Mouse (Mus musculus): ENCODE results near the gene Rad51b.

Rad51b gene

DNA sequence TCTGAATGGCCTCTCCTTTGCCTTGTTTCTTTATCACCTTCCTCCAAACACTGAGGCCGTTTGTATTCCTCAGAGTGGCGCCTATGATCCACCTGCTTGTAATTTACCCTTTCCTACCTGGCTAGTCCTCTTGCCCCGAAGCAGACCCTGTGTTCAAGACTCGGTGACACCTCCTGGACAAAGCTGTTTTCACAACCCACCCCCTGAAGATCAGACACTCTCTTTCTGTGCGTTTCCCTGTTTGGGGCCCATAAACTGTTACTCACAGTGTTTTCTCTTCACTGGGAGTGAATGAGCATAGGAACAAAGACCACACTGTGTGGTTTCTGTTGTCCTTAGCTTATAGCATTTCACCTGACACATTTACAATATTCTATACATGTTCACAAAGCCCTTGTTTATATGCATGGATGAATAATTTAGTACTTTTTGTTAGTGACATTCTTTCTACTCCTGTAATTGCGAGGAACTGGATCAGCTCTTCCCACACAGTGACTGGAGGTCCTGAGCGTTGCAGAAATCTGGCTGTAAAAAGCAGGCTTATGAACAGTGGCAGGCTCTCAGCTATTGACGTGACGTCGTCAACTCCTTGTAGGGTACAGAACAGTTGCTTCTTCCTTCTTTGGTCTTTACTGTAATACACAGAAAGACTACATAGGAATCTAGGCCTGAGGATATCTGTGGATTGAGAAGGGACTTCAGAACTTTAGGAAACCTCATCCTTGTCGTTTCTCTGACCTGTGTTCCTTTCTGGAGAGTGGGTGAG lies 408.6 kb downstream of the Rad51b start:
- DNase-seq: no peak

- no peak for DNase-seq
Measured at GRCm38 (mm10) chr12:79707565-79708422, 410.7 kb downstream of the Rad51b start.

- no peak for DNase-seq
Measured at GRCm38 (mm10) chr12:79708423-79708733, 411.3 kb downstream of the Rad51b start.

DNA sequence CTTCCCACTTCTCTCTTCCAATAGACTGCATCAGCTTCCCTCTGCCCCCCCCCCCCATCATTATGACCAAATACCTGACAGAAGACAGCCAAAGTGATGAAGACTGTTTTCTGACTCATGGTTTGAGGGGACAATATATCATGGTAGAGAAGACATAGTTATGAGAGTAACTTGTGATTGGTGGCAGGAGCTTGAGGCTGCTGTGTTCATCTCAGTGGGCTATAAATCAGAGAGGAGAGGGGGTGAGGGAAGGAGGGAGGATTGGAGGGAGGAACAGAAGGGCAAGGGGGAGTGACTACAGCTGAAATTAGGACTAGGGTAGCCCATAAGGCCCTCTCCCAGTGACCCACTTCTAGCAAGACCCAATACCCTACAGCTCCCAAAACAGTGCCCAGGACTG lies 416.2 kb downstream of the Rad51b start:
- DNase-seq: no peak

DNA sequence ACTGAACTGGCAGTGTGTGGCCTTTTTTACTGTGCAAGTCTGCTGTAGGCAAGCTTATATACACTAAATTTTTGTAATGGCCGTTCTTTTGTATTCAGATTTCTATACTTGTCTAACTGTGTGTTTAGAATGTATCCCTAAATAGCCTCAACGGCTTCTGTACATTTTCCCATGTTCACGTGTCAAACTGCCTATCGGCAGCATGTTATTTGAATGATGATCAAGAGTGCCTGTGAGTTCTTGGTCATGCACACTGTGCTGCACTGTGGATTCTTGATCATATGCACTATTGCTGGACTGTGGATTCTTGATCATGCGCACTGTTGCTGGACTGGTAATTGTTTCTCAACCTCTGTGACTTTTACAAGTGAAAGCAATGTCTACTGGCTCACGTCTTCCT lies 417.4 kb downstream of the Rad51b start:
- no peak for DNase-seq

DNA sequence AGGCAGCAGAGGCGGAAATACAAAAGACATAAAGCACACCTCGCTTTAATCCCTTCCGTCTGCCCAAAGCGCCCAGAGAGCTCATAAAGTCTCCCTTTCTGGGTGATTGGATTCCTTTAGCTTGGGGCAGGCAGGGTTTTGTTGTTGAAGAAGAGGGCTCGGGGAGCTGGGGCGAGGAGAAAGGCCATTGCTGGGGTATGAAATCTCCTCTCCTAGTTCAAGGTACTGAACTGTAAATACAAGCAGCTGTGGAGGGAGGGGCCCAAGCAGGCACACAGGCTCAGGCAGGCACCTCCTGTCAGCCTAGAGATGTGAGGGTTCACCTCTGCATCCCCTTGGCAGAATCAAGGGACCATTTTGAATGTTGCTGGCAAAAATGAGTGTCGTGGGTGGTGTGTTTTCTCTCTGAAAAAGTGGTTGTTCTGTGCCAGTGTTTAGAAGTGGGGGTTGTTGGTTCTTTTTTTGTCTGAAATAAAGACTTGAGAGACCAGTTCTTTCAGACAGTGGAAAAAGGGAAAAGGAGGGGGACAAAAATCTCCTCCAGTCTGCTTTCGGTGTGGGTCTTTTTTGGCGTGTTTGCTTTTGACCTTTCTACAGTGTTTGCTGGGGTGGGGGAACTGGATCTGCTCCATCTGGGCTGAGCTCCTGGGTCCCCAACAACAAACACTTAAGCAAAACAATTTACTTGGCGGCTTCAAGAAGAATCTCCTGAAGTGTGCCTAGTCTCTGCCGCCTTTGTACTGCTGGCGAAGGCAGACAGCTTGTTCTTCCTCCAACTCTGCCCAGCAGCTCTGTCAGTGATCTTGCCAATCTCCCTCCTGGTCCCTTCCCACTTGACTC lies 418.6 kb downstream of the Rad51b start:
- no peak for DNase-seq

DNA sequence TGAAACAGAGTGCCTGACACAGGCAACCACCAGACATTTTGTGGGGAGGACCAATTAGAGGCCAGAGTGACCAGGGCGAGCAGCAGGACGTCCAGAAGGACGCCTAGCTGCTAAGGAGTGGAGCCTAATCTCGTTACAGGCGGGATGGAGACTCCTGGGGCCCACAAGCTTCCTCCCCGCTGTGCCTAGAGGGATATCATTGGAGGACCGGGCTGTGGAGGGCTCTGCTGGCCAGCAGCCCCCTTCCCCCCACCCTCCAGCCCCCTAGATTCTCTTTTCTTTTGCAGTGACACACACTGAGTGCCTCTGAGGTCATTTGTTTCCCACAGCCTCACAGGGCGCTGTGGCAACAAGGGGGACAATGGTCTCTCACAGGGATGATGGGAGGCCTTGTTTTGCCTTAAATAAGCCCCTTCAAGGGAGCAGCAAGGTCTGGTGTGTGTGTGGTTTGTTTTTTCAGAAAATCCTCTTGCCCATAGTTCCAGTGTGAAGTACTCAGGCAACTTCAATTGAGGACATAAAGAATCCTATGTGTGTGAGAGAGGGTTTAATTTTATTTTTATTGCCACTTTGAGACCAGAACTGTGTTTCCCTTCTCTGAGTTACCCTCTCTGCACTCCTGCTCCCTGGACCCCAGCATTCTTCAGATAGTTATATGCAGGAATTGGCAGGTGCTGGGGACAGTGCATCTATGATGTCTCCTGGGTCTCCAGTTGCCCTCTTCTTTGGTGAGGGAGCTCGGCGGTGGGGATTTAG lies 422.2 kb downstream of the Rad51b start:
- no peak for DNase-seq

- DNase-seq: no peak
Measured at GRCm38 (mm10) chr12:79719847-79720201, 422.7 kb downstream of the Rad51b start.

GRCm38 (mm10) chr12:79724875-79725274 lies 427.8 kb downstream of the Rad51b start:
- DNase-seq: no peak

DNA sequence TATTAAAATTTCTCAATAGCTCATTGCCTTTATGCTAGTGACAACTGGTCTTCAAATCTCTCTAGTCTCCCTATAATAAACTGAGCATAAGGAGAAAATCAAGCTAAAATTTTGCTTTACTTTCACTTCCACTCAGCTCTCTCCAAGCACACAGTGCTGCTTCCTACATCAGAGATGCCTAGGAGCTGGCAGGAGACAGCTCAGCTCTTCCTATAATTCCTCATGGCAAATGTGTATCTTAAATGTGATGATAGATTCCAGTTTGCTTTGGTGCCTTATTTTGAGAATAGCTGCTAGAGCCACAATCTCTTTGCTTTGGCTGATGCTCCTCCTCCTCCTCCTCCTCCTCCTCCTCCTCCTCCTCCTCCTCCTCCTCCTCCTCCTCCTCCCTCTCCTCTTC lies 428.6 kb downstream of the Rad51b start:
- no peak for DNase-seq

- no peak for DNase-seq
Measured at GRCm38 (mm10) chr12:79726116-79726515, 429.0 kb downstream of the Rad51b start.

- no peak for DNase-seq
Measured at GRCm38 (mm10) chr12:79726959-79727358, 429.9 kb downstream of the Rad51b start.

GRCm38 (mm10) chr12:79729926-79730506 lies 432.9 kb downstream of the Rad51b start:
- no peak for DNase-seq

GRCm38 (mm10) chr12:79731905-79732304 lies 434.8 kb downstream of the Rad51b start:
- DNase-seq: no peak

- DNase-seq: no peak
Measured at GRCm38 (mm10) chr12:79732355-79733115, 435.5 kb downstream of the Rad51b start.

GRCm38 (mm10) chr12:79735341-79735785 lies 438.3 kb downstream of the Rad51b start:
- no peak for DNase-seq

DNA sequence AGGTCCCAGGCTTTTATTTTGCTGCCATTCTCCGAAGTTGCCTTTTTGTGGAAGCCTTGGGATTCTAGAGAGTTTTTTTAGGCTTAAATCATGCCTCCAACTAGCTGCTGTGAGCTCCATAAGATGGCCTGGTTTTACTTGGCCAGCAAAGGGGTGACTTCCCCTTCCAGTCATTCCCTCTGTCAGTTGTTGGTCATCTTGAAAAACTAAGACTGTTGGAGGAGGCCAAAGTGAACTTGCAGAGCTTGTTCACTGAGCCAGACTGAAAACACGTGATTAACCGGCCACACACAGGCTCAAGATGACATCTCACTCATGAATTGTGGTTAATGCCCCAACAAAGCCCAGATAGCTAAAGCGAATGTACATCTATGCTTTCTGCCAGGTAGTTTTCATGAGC lies 438.8 kb downstream of the Rad51b start:
- DNase-seq: no peak

- DNase-seq: no peak
Measured at GRCm38 (mm10) chr12:79738700-79739099, 441.6 kb downstream of the Rad51b start.

DNA sequence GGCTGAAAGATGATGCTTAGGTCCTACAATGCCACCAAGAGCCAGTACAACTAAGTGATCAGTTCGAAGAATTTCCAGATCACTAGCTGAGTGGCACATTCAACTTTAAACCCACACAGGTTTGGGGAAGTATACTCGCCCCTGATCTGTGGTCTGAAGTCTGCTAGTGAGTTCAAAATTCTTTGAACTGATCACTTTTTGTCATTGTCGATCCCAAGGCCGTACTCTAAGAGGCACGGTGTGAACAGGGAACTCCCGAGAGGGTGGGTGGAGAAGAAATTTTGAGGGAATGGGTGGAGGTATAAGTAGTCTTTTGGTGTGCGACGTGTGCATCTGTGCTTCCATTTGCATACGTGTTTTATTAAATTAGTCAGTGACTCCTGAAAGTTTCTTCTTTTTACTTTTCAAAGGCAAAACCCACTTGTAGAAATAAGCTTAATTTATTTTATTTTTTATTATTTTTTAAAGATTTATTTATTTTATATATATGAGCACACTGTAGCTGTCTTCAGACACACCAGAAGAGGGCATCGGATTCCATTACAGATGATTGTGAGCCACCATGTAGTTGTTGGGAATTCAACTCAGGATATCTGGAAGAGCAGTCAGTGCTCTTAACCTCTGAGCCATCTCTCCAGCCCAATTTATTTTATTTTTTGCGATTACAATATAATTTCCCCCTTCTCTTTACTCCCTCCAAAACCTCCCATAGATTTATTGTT lies 443.0 kb downstream of the Rad51b start:
- no peak for DNase-seq

GRCm38 (mm10) chr12:79742211-79742610 lies 445.1 kb downstream of the Rad51b start:
- no peak for DNase-seq

DNA sequence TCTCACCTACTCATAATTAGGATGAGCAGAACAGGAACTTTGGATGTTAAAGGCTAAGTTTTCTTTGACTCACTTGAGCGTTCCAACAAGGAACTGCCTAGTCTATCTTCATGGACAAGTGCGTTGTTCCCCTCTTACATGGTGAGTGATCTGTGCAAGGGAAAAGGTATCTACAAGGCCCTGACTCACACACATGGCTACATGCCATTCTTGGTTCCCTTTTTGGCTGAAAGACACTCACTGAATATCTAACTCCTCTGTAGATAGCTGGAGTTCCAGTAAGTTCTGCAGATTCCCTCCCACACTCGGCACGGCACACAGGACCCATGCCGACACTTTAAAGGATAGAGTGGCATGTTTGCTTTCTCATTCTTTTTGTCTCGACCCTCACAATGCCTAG lies 447.0 kb downstream of the Rad51b start:
- no peak for DNase-seq
